Mouse (Mus musculus) limb, embryonic 11.5 days (tissue): ENCODE measurements around the gene Men1. TPM values are rescaled to one million over a fixed set of nuclear protein-coding genes. Genes with fewer than 3 reads are reported as not detected.

Source experiments
- ATAC-seq: fragments of 200-750 bp; cut with Nextera tagmentation; 2 replicates; pipeline ENCODE4 v1.8.0; 2017; ENCODE audit warnings: low read depth; ENCODE audit not compliant: insufficient number of reproducible peaks, low FRiP score, low TSS enrichment
- DNase-seq: peaks from one replicate; pipeline ENCODE4 v3.0.0-alpha.2; 2015; ENCODE audit warnings: low spot score
- H3K27ac ChIP-seq: fragments of 300-500 bp; sonication (generic); replicated peaks from 2 replicates; pipeline ENCODE4 v1.5.1; 2014; ENCODE audit warnings: low read depth, mild to moderate bottlenecking, low read length
- H3K27me3 ChIP-seq: fragments of 300-500 bp; sonication (generic); 2 replicates; pipeline ENCODE4 v1.6.1; 2014; ENCODE audit warnings: mild to moderate bottlenecking, low read length, mixed read lengths; ENCODE audit not compliant: control insufficient read depth, insufficient read depth
- H3K36me3 ChIP-seq: fragments of 300-500 bp; sonication (generic); 2 replicates; pipeline ENCODE4 v1.6.1; 2014; ENCODE audit warnings: mild to moderate bottlenecking, low read length, moderate library complexity, mixed read lengths; ENCODE audit not compliant: control insufficient read depth, insufficient read depth
- H3K4me1 ChIP-seq: fragments of 300-500 bp; sonication (generic); 2 replicates; pipeline ENCODE4 v1.6.1; 2014; ENCODE audit warnings: low read length, mixed read lengths; ENCODE audit not compliant: control insufficient read depth, insufficient read depth
- H3K4me2 ChIP-seq: fragments of 300-500 bp; sonication (generic); 2 replicates; pipeline ENCODE4 v1.6.1; 2014; ENCODE audit warnings: low read depth, mild to moderate bottlenecking, moderate library complexity; ENCODE audit not compliant: severe bottlenecking
- H3K4me3 ChIP-seq: fragments of 300-500 bp; sonication (generic); 2 replicates; pipeline ENCODE4 v1.5.1; 2014; ENCODE audit warnings: low read depth, low read length
- H3K9ac ChIP-seq: fragments of 300-500 bp; sonication (generic); 2 replicates; pipeline ENCODE4 v1.6.1; 2014; ENCODE audit warnings: mild to moderate bottlenecking, low read length
- H3K9me3 ChIP-seq: fragments of 300-500 bp; sonication (generic); 2 replicates; pipeline ENCODE4 v1.6.1; 2016; ENCODE audit warnings: low read length; ENCODE audit not compliant: control insufficient read depth
- WGBS: fragments of 180-500 bp; shearing (Covaris S2); extraction: QIAGEN DNeasy Blood & Tissue Kit; methylation state at CpG from one replicate; pipeline ENCODE4 v1.1.7; 2014; 5-methylcytosine and 5-hydroxymethylcytosine counted together
- polyA plus RNA-seq: library from polyadenylated mRNA; unstranded; fragments of >200 nt; fragmentation: Nextera tagmentation; extraction: Ambion mirVana; gene quantifications from 2 replicates; pipeline ENCODE4 v1.2.1, GENCODE M21; 2014

Gene Men1
- polyA plus RNA-seq, 1 experiment from 2014 or later: 65.3 TPM

DNA sequence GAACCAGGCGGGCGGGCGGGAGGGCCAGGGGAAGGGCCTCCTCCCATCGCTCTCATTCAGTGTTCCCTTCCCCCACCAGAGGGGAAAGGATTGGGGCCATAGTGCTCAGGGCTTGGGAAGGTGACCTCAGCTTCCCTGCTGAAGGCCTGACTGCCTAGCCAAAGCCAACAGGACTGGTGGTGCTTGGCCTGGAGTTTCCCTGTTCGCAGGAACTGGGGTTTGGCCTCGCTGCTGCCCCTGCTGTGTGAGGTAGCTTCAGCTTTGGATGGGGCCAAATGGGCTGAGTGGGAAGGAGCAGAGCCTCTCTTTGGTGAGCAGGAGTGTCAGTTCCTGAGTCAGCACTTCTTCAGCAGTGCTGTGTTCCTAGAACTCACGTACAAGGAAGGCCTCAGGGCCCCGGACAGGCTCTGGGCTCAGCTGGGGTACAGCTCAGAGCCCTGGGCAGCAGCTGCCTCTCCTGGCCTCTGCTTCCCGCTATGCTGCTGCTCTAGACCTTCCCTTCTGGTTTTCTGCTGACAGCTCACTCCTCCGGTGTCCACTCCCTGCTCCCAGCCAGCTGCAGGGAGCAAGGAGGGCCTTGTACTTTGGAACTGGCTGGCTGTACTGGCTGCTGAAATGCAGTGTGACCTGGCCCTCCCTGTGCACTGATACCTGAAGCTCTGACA lies 43.5 kb upstream of the Men1 start:
- H3K36me3 ChIP-seq: peaks cover 19% of the 10 kb centered on the region
- ATAC-seq: no peak
- no peak overlapping the region for H3K9ac ChIP-seq
- H3K4me2 ChIP-seq: no peak overlapping the region
- WGBS: 74% methylated on average over 10 of the region's 10 CpGs
- H3K4me1 ChIP-seq: no peaks in the 10 kb centered on the region
- H3K4me3 ChIP-seq: no peak overlapping the region
- H3K9me3 ChIP-seq: no peaks in the 10 kb centered on the region
- no peaks in the 10 kb centered on the region for H3K27me3 ChIP-seq
- DNase-seq: no peak
- H3K27ac ChIP-seq: no peak overlapping the region; the same call in 1 of the 2 replicates

DNA sequence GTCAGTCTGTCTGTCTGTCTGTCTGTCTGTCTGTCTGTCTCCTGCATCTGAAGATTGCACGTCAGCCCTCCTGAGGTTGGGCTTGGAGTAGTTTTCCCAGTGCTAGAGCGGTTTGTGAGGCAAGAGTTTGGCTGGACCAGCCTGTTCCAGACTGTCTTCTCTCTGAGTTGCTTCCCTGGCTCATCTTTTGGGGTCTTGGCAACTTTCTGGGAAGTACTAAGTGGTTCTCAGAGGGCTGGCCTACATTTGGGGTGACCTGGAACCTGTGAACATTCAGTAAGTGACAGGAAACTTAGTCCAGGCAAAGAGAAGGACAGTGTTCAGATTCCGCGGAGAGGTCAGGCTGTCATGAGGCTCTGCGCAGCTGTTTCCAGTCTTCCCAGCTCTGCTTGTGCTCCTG lies 42.5 kb upstream of the Men1 start:
- no peaks in the 10 kb centered on the region for H3K27me3 ChIP-seq
- H3K27ac ChIP-seq: no peak overlapping the region
- no peaks in the 10 kb centered on the region for H3K9me3 ChIP-seq
- DNase-seq: no peak
- no peak overlapping the region for H3K9ac ChIP-seq
- no peak overlapping the region for H3K4me2 ChIP-seq
- H3K36me3 ChIP-seq: peaks cover 23% of the 10 kb centered on the region
- H3K4me3 ChIP-seq: no peak overlapping the region
- no peak for ATAC-seq
- 92% methylated on average over 5 of the region's 5 CpGs for WGBS
- no peaks in the 10 kb centered on the region for H3K4me1 ChIP-seq

- Histone ChIP-seq H3K9me3 (no peaks in the 10 kb centered on the region), H3K36me3 (peaks cover 33% of the 10 kb centered on the region), H3K27ac (no peak overlapping the region), H3K4me3 (no peak overlapping the region), H3K9ac (no peak overlapping the region), H3K27me3 (no peaks in the 10 kb centered on the region), H3K4me2 (no peak overlapping the region), H3K4me1 (no peaks in the 10 kb centered on the region)
- ATAC-seq (no peak), DNase-seq (no peak)
- 91% methylated on average over 17 of the region's 17 CpGs for WGBS
Observed at GRCm38 (mm10) chr19:6294301-6294700, 40.5 kb upstream of the Men1 start.

GRCm38 (mm10) chr19:6296551-6297210 lies 38.1 kb upstream of the Men1 start:
- Histone ChIP-seq H3K36me3 (peaks cover 34% of the 10 kb centered on the region), H3K9ac (no peak overlapping the region), H3K27ac (no peak overlapping the region), H3K4me3 (no peak overlapping the region), H3K4me1 (no peaks in the 10 kb centered on the region), H3K9me3 (no peaks in the 10 kb centered on the region; the same call in 1 of the 2 replicates), H3K4me2 (no peak overlapping the region), H3K27me3 (no peaks in the 10 kb centered on the region)
- 90% methylated on average over 5 of the region's 5 CpGs for WGBS
- ATAC-seq: no peak
- DNase-seq: no peak

GRCm38 (mm10) chr19:6297641-6298040 lies 37.1 kb upstream of the Men1 start:
- ATAC-seq (no peak), DNase-seq (no peak)
- Histone ChIP-seq H3K27ac (no peak overlapping the region), H3K27me3 (no peaks in the 10 kb centered on the region), H3K36me3 (peaks cover 34% of the 10 kb centered on the region), H3K9me3 (no peaks in the 10 kb centered on the region; the same call in 1 of the 2 replicates), H3K4me3 (no peak overlapping the region), H3K4me1 (no peaks in the 10 kb centered on the region), H3K9ac (no peak overlapping the region), H3K4me2 (no peak overlapping the region)
- 88% methylated on average over 9 of the region's 9 CpGs for WGBS

GRCm38 (mm10) chr19:6299003-6299402 lies 35.8 kb upstream of the Men1 start:
- H3K9ac ChIP-seq: no peak overlapping the region
- ATAC-seq (no peak), DNase-seq (no peak)
- H3K4me2 ChIP-seq: no peak overlapping the region
- H3K4me3 ChIP-seq: no peak overlapping the region
- H3K27me3 ChIP-seq: no peaks in the 10 kb centered on the region
- no peaks in the 10 kb centered on the region; the same call in 1 of the 2 replicates for H3K9me3 ChIP-seq
- H3K27ac ChIP-seq: no peak overlapping the region
- H3K36me3 ChIP-seq: peaks cover 32% of the 10 kb centered on the region
- H3K4me1 ChIP-seq: no peaks in the 10 kb centered on the region
- WGBS: 82% methylated on average over 4 of the region's 4 CpGs

- Histone ChIP-seq H3K36me3 (peaks cover 30% of the 10 kb centered on the region), H3K4me2 (no peak overlapping the region), H3K4me1 (no peaks in the 10 kb centered on the region), H3K27me3 (no peaks in the 10 kb centered on the region), H3K27ac (no peak overlapping the region), H3K9ac (no peak overlapping the region), H3K9me3 (no peaks in the 10 kb centered on the region; the same call in 1 of the 2 replicates), H3K4me3 (no peak overlapping the region)
- no peak for ATAC-seq
- WGBS: 85% methylated on average over 7 of the region's 7 CpGs
- no peak for DNase-seq
Observed at GRCm38 (mm10) chr19:6299450-6300267, 35.1 kb upstream of the Men1 start.

DNA sequence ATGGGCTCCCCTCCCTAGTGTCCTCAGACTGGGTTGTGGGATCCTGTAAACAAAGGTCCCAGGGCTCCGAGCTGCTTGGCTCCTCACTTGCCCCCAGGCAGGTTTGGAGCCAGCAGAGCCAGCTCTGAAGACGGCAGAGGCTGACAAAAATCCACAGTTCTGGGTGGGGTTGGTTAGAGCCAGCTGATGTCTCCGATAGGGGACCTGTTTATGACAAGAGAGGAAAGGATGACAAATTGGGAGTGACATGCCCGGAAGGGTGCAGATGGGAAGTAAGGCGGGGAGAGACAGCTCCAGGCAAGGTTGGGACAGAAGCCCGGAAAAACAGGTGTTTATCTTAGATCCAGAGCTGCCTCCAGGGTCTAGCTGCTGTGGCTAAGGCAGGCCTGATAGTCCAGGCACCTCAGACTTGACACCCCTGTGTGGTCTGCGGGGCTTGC lies 34.4 kb upstream of the Men1 start:
- Histone ChIP-seq H3K27me3 (no peaks in the 10 kb centered on the region), H3K9me3 (no peaks in the 10 kb centered on the region; the same call in 1 of the 2 replicates), H3K9ac (no peak overlapping the region), H3K4me2 (no peak overlapping the region), H3K27ac (no peak overlapping the region), H3K36me3 (peaks cover 26% of the 10 kb centered on the region), H3K4me3 (no peak overlapping the region), H3K4me1 (no peaks in the 10 kb centered on the region)
- DNase-seq (no peak), ATAC-seq (no peak)
- WGBS: 71% methylated on average over 7 of the region's 7 CpGs
